Mouse (Mus musculus) lung, adult 2 months (tissue): Measurements from ENCODE around the gene Rnf43. TPM values are rescaled to one million over a fixed set of nuclear protein-coding genes. Genes with fewer than 3 reads are reported as not detected.

ENCODE experiments used
- DNase-seq: peaks from one replicate; pipeline ENCODE4 v3.0.0; 2022
- H3K4me1 ChIP-seq: fragments of 200-500 bp; 2 replicates; pipeline ENCODE4 v1.6.1; 2011; ENCODE audit warnings: low read length; ENCODE audit not compliant: control insufficient read depth, insufficient read depth
- H3K4me3 ChIP-seq: fragments of 200-500 bp; replicated peaks from 2 replicates; pipeline ENCODE3; 2011; ENCODE audit warnings: low read depth, mild to moderate bottlenecking, control low read depth, low read length; ENCODE audit errors: extremely low read depth
- CTCF ChIP-seq: fragments of 200-500 bp; IDR thresholded peaks from 2 replicates; pipeline ENCODE4 v1.5.1; 2011; ENCODE audit warnings: mild to moderate bottlenecking, low read length, control low read depth; ENCODE audit not compliant: insufficient read depth
- POLR2A ChIP-seq: fragments of 200-500 bp; IDR thresholded peaks from 2 replicates; pipeline ENCODE4 v1.6.1; 2011; ENCODE audit warnings: low read depth, mild to moderate bottlenecking, control low read depth, low read length, borderline replicate concordance; ENCODE audit errors: extremely low read depth
- WGBS: fragments of 180-500 bp; shearing (Covaris S2); methylation state at CpG from one replicate; pipeline ENCODE4 v1.1.7; 2018; 5-methylcytosine and 5-hydroxymethylcytosine counted together
- polyA plus RNA-seq: library from polyadenylated mRNA; depleted of rRNA; stranded (reverse); fragments of >200 nt; gene quantifications from 2 replicates; pipeline ENCODE4 v1.2.3, GENCODE M21; 2012

Gene Rnf43
- polyA plus RNA-seq, 1 experiment: 12.6 TPM

GRCm38 (mm10) chr11:87673282-87673681 lies 10.8 kb downstream of the Rnf43 start:
- no peak for DNase-seq
- H3K4me3 ChIP-seq: no peak overlapping the region
- TF ChIP-seq CTCF (no peak), POLR2A (no peak)
- WGBS: 93% methylated on average over 1 of the region's 1 CpGs
- H3K4me1 ChIP-seq: peaks cover 2% of the 10 kb centered on the region

GRCm38 (mm10) chr11:87675606-87676005 lies 13.1 kb downstream of the Rnf43 start:
- DNase-seq: no peak
- peaks cover 4% of the 10 kb centered on the region for H3K4me1 ChIP-seq
- H3K4me3 ChIP-seq: no peak overlapping the region
- TF ChIP-seq POLR2A (no peak), CTCF (no peak)
- 83% methylated on average over 6 of the region's 6 CpGs for WGBS

GRCm38 (mm10) chr11:87677756-87678155 lies 15.2 kb downstream of the Rnf43 start:
- WGBS: 55% methylated on average over 5 of the region's 5 CpGs
- H3K4me1 ChIP-seq: peaks cover 4% of the 10 kb centered on the region
- no peak overlapping the region for H3K4me3 ChIP-seq
- no peak for TF ChIP-seq CTCF
- no peak for TF ChIP-seq POLR2A
- no peak for DNase-seq

GRCm38 (mm10) chr11:87678545-87678944 lies 16.0 kb downstream of the Rnf43 start:
- no peak overlapping the region for H3K4me3 ChIP-seq
- WGBS: 63% methylated on average over 4 of the region's 4 CpGs
- TF ChIP-seq CTCF (no peak), POLR2A (no peak)
- no peak for DNase-seq
- H3K4me1 ChIP-seq: peaks cover 4% of the 10 kb centered on the region

- H3K4me3 ChIP-seq: no peak overlapping the region
- no peak for DNase-seq
- 70% methylated on average over 7 of the region's 7 CpGs for WGBS
- TF ChIP-seq CTCF: no peak
- TF ChIP-seq POLR2A: no peak
- peaks cover 4% of the 10 kb centered on the region for H3K4me1 ChIP-seq
Observed at GRCm38 (mm10) chr11:87678976-87679375, 16.5 kb downstream of the Rnf43 start.

GRCm38 (mm10) chr11:87680786-87681185 lies 18.3 kb downstream of the Rnf43 start:
- TF ChIP-seq POLR2A: no peak
- TF ChIP-seq CTCF: no peak
- DNase-seq: no peak
- peaks cover 4% of the 10 kb centered on the region for H3K4me1 ChIP-seq
- H3K4me3 ChIP-seq: no peak overlapping the region
- 56% methylated on average over 9 of the region's 9 CpGs for whole genome bisulfite sequencing

- WGBS: 83% methylated on average over 12 of the region's 12 CpGs
- peaks cover 4% of the 10 kb centered on the region for H3K4me1 ChIP-seq
- TF ChIP-seq POLR2A (no peak), CTCF (no peak)
- DNase-seq: no peak
- no peak overlapping the region for H3K4me3 ChIP-seq
Observed at GRCm38 (mm10) chr11:87682096-87682495, 19.6 kb downstream of the Rnf43 start.

- 26% methylated on average over 13 of the region's 13 CpGs for WGBS
- no peak for TF ChIP-seq POLR2A
- TF ChIP-seq CTCF: no peak
- H3K4me3 ChIP-seq: no peak overlapping the region
- H3K4me1 ChIP-seq: peaks cover 4% of the 10 kb centered on the region
- DNase-seq: no peak
Observed at GRCm38 (mm10) chr11:87682838-87683571, 20.5 kb downstream of the Rnf43 start.

- TF ChIP-seq POLR2A: no peak
- TF ChIP-seq CTCF: no peak
- 63% methylated on average over 7 of the region's 7 CpGs for WGBS
- Histone ChIP-seq H3K4me1 (peaks cover 17% of the 10 kb centered on the region), H3K4me3 (no peak overlapping the region)
- no peak for DNase-seq
Observed at GRCm38 (mm10) chr11:87686407-87686806, 23.9 kb downstream of the Rnf43 start.
